In the genomic region with DNA sequence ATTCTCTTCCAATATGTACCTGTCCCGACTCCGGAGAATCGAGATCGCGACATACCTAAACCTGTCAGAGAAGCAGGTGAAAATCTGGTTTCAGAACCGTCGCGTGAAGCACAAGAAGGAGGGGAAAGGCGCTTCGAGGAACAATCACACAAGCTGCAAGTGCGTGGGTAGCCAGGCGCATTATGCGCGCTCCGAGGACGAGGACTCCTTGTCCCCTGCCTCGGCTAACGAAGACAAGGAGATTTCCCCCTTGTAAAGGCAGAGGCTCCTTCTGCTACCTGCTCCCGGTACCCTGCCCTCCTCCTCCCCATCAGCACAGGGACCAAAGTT, we compare ENCODE assay signal across 22 mouse cellular contexts. TPM values are rescaled to one million over a fixed set of nuclear protein-coding genes. Genes with fewer than 3 reads are reported as not detected.
DNase-seq lines count a peak whose midpoint lies in the region; ATAC-seq lines count a peak whose summit lies in the region.
"Had no signal": no experiment of that assay in that cellular context is flagged by ENCODE, and none has a peak within 500 bp of the region (broad histone marks: within the 10 kb centered on the region; RNA-seq: fewer than 3 reads in every experiment).

No protein-coding gene starts in this region.

- WGBS in hindbrain, embryonic 12.5 days, result under 1% methylated on average over 19 of the region's 19 CpGs
- WGBS in hindbrain, embryonic 16.5 days, result under 1% methylated on average over 19 of the region's 19 CpGs
- WGBS in forebrain, embryonic 12.5 days, result under 1% methylated on average over 19 of the region's 19 CpGs
- 1% methylated on average over 19 of the region's 19 CpGs for WGBS in limb, embryonic 10.5 days

- no peak overlapping the region for H3K27ac ChIP-seq in hindbrain, embryonic 12.5 days
- no peak overlapping the region for H3K27ac ChIP-seq in hindbrain, embryonic 16.5 days (ENCODE audit: low read depth, low read length)
- H3K27ac ChIP-seq in forebrain, embryonic 12.5 days, result no peak overlapping the region
- H3K27ac ChIP-seq in limb, embryonic 10.5 days, result no peak overlapping the region
- H3K27ac ChIP-seq: embryonic facial prominence, embryonic 12.5 days; gastrocnemius, adult 2 months; heart, adult 2 months; hindbrain, embryonic 15.5 days had no signal

- ATAC-seq in hindbrain, embryonic 12.5 days (ENCODE audit: low FRiP score), result no peak
- no peak for ATAC-seq in hindbrain, embryonic 16.5 days
- no peak for ATAC-seq in forebrain, embryonic 12.5 days (ENCODE audit: low FRiP score)
- ATAC-seq in cerebellum, adult (ENCODE audit: insufficient number of reproducible peaks, low FRiP score, low TSS enrichment), result no peak
- no peak for ATAC-seq in erythroblast, adult 5-6 weeks (replicated peaks; ENCODE audit: low FRiP score, poor library complexity, severe bottlenecking)
- ATAC-seq: liver, postnatal 0 days; Patski had no signal

- DNase-seq in embryo, embryonic 10.5 days (ENCODE audit: low spot score), result peak; percentile 55
- peak; percentile 64 for DNase-seq in limb, embryonic 10.5 days (ENCODE audit: low spot score)
- DNase-seq in right cerebral cortex, postnatal 14 days, result no peak
- DNase-seq: adrenal gland, postnatal 36 days; cerebellum, postnatal 10 days; gastrocnemius, adult 2 months; heart, adult 2 months; kidney, adult 2 months; liver; liver, postnatal 0 days; right cerebral cortex, postnatal 4 days; thymus, postnatal 25 days had no signal

- peak overlapping the region; percentile 47 for H3K4me2 ChIP-seq in hindbrain, embryonic 12.5 days (replicated peaks)
- H3K4me2 ChIP-seq in hindbrain, embryonic 16.5 days (ENCODE audit: low read length), result no peak overlapping the region
- peak overlapping the region; percentile 56 for H3K4me2 ChIP-seq in forebrain, embryonic 12.5 days
- H3K4me2 ChIP-seq: embryonic facial prominence, embryonic 12.5 days had no signal

- no peaks in the 10 kb centered on the region for H3K36me3 ChIP-seq in hindbrain, embryonic 12.5 days
- no peaks in the 10 kb centered on the region for H3K36me3 ChIP-seq in hindbrain, embryonic 16.5 days (ENCODE audit: control insufficient read depth, insufficient read depth, low read length)
- no peaks in the 10 kb centered on the region for H3K36me3 ChIP-seq in forebrain, embryonic 12.5 days (replicated peaks)
- no peaks in the 10 kb centered on the region for H3K36me3 ChIP-seq in limb, embryonic 10.5 days
- H3K36me3 ChIP-seq: embryonic facial prominence, embryonic 12.5 days; hindbrain, embryonic 15.5 days had no signal

- peaks cover 12% of the 10 kb centered on the region for H3K4me1 ChIP-seq in hindbrain, embryonic 12.5 days
- H3K4me1 ChIP-seq in hindbrain, embryonic 16.5 days (ENCODE audit: control insufficient read depth, insufficient read depth, low read depth, low read length), result peaks cover 11% of the 10 kb centered on the region
- peaks cover 36% of the 10 kb centered on the region for H3K4me1 ChIP-seq in forebrain, embryonic 12.5 days
- H3K4me1 ChIP-seq in limb, embryonic 10.5 days, result peaks cover 44% of the 10 kb centered on the region

- peak overlapping the region; percentile 34 for H3K4me3 ChIP-seq in hindbrain, embryonic 12.5 days
- no peak overlapping the region for H3K4me3 ChIP-seq in hindbrain, embryonic 16.5 days (ENCODE audit: low read length)
- H3K4me3 ChIP-seq in forebrain, embryonic 12.5 days (replicated peaks), result peak overlapping the region; percentile 52
- no peak overlapping the region for H3K4me3 ChIP-seq in limb, embryonic 10.5 days
- H3K4me3 ChIP-seq: embryonic facial prominence, embryonic 12.5 days; gastrocnemius, adult 2 months; heart, adult 2 months had no signal

- no peaks in the 10 kb centered on the region for H3K9me3 ChIP-seq in hindbrain, embryonic 12.5 days (replicated peaks)
- no peaks in the 10 kb centered on the region for H3K9me3 ChIP-seq in hindbrain, embryonic 16.5 days (ENCODE audit: control insufficient read depth, low read length)
- H3K9me3 ChIP-seq in forebrain, embryonic 12.5 days, result no peaks in the 10 kb centered on the region
- H3K9me3 ChIP-seq in limb, embryonic 10.5 days (replicated peaks), result no peaks in the 10 kb centered on the region
- H3K9me3 ChIP-seq: embryonic facial prominence, embryonic 12.5 days; hindbrain, embryonic 15.5 days had no signal

- H3K9ac ChIP-seq in hindbrain, embryonic 12.5 days, result no peak overlapping the region
- no peak overlapping the region for H3K9ac ChIP-seq in hindbrain, embryonic 16.5 days (ENCODE audit: low read depth, low read length)
- H3K9ac ChIP-seq in forebrain, embryonic 12.5 days, result peak overlapping the region; percentile 63
- H3K9ac ChIP-seq: embryonic facial prominence, embryonic 12.5 days; hindbrain, embryonic 15.5 days; liver, postnatal 0 days had no signal

- peaks cover 97% of the 10 kb centered on the region for H3K27me3 ChIP-seq in hindbrain, embryonic 12.5 days
- peaks cover 71% of the 10 kb centered on the region for H3K27me3 ChIP-seq in hindbrain, embryonic 16.5 days (replicated peaks; ENCODE audit: control insufficient read depth, insufficient read depth, low read length)
- H3K27me3 ChIP-seq in forebrain, embryonic 12.5 days, result peaks cover 95% of the 10 kb centered on the region
- peaks cover 100% of the 10 kb centered on the region for H3K27me3 ChIP-seq in limb, embryonic 10.5 days (ENCODE audit: low read depth, poor library complexity, severe bottlenecking)

RNA-seq across cellular contexts. Expression of a gene that starts 1.6 kb away (rescaled TPM):
- 6.1 and 6.8 TPM in 2 replicates for polyA plus RNA-seq in hindbrain, embryonic 12.5 days (2016; fragmentation: Nextera tagmentation; extraction: Ambion mirVana)
- 0.15 and 0.18 TPM in 2 replicates for polyA plus RNA-seq in hindbrain, embryonic 16.5 days (2015; fragmentation: Nextera tagmentation; extraction: Ambion mirVana)
- 17.9 and 31.3 TPM in 2 replicates for polyA plus RNA-seq in forebrain, embryonic 12.5 days (2016; fragmentation: Nextera tagmentation; extraction: Ambion mirVana)
- not detected in 2 replicates for polyA plus RNA-seq in limb, embryonic 10.5 days (2016; fragmentation: Nextera tagmentation; extraction: Ambion mirVana)
- not detected in 2 replicates for total RNA-seq in erythroblast, adult 5-6 weeks (2015; ENCODE audit: low replicate concordance)
- total RNA-seq in erythroblast, adult 5-6 weeks (2017; ENCODE audit: low replicate concordance), result not detected in 2 replicates
- total RNA-seq: adrenal gland, postnatal 36 days; gastrocnemius, adult 2 months; heart, adult 2 months had no signal
- polyA plus RNA-seq: heart, adult 2 months; heart, embryonic 16.5 days; kidney, adult 2 months; liver, postnatal 0 days; Patski; testis, adult 2 months had no signal

RNA-seq across cellular contexts. Expression of a gene that starts 32.4 kb away (rescaled TPM):
- 51.6 and 52.8 TPM in 2 replicates for polyA plus RNA-seq in hindbrain, embryonic 12.5 days (2016; fragmentation: Nextera tagmentation; extraction: Ambion mirVana)
- polyA plus RNA-seq in hindbrain, embryonic 16.5 days (2015; fragmentation: Nextera tagmentation; extraction: Ambion mirVana), result 24.0 and 26.5 TPM in 2 replicates
- 48.5 and 53.7 TPM in 2 replicates for polyA plus RNA-seq in forebrain, embryonic 12.5 days (2016; fragmentation: Nextera tagmentation; extraction: Ambion mirVana)
- polyA plus RNA-seq in limb, embryonic 10.5 days (2016; fragmentation: Nextera tagmentation; extraction: Ambion mirVana), result 36.9 and 40.0 TPM in 2 replicates
- 29.7 and 30.2 TPM in 2 replicates for total RNA-seq in erythroblast, adult 5-6 weeks (2015; ENCODE audit: low replicate concordance)
- 15.2 and 37.4 TPM in 2 replicates for total RNA-seq in erythroblast, adult 5-6 weeks (2017; ENCODE audit: low replicate concordance)

Comparison
In these comparisons a context has a peak if more than half of its experiments do, and no peak if none do; other contexts are left out.
1. H3K4me3 ChIP-seq: peak in hindbrain, embryonic 12.5 days (single experiment) and forebrain, embryonic 12.5 days (single experiment); none in hindbrain, embryonic 16.5 days (single experiment) and limb, embryonic 10.5 days (single experiment).